10 mouse cellular contexts compared by ENCODE assay signal in genomic region chr4:116134990-116135389, GRCm38 (mm10). TPM values are rescaled to one million over a fixed set of nuclear protein-coding genes. Genes with fewer than 3 reads are reported as not detected.
A peak's percentile ranks its signal among the peaks of the same experiment; 100 is the strongest.
DNase-seq lines count a peak whose midpoint lies in the region; ATAC-seq lines count a peak whose summit lies in the region.
"Had no signal": no experiment of that assay in that cellular context is flagged by ENCODE, and none has a peak within 500 bp of the region (broad histone marks: within the 10 kb centered on the region; RNA-seq: fewer than 3 reads in every experiment).

No protein-coding gene starts in this region.

- no peak overlapping the region for H3K27ac ChIP-seq in embryonic facial prominence, embryonic 11.5 days (replicated peaks; ENCODE audit: low read depth, low read length)
- H3K27ac ChIP-seq in embryonic facial prominence, embryonic 10.5 days (replicated peaks), result no peak overlapping the region
- H3K27ac ChIP-seq in midbrain, embryonic 11.5 days (ENCODE audit: low read depth, low read length), result no peak overlapping the region
- no peak overlapping the region for H3K27ac ChIP-seq in midbrain, embryonic 10.5 days (replicated peaks)
- H3K27ac ChIP-seq in hindbrain, embryonic 16.5 days (ENCODE audit: low read depth, low read length), result no peak overlapping the region
- H3K27ac ChIP-seq: liver, embryonic 13.5 days; stomach, embryonic 15.5 days had no signal

- no peak overlapping the region for H3K4me3 ChIP-seq in embryonic facial prominence, embryonic 11.5 days (ENCODE audit: low read depth, low read length)
- no peak overlapping the region for H3K4me3 ChIP-seq in embryonic facial prominence, embryonic 10.5 days
- H3K4me3 ChIP-seq in midbrain, embryonic 11.5 days (ENCODE audit: low read depth, low read length), result no peak overlapping the region
- H3K4me3 ChIP-seq in midbrain, embryonic 10.5 days, result no peak overlapping the region
- H3K4me3 ChIP-seq in hindbrain, embryonic 16.5 days (ENCODE audit: low read length), result no peak overlapping the region
- H3K4me3 ChIP-seq: liver, embryonic 13.5 days; stomach, embryonic 15.5 days had no signal

- ATAC-seq in embryonic facial prominence, embryonic 11.5 days (replicated peaks; ENCODE audit: insufficient number of reproducible peaks, low FRiP score, low TSS enrichment, low read depth), result no peak
- 0 out of 2 replicates have a peak, but pooled peaks have one; percentile 30 for ATAC-seq in midbrain, embryonic 11.5 days (ENCODE audit: low FRiP score)
- peak; percentile 50; the same call in 1 of the 2 replicates for ATAC-seq in hindbrain, embryonic 16.5 days

- 45% methylated on average over 2 of the region's 2 CpGs for WGBS in embryonic facial prominence, embryonic 11.5 days
- 52% methylated on average over 2 of the region's 2 CpGs for WGBS in embryonic facial prominence, embryonic 10.5 days
- 40% methylated on average over 2 of the region's 2 CpGs for WGBS in midbrain, embryonic 11.5 days
- 66% methylated on average over 2 of the region's 2 CpGs for WGBS in midbrain, embryonic 10.5 days
- 35% methylated on average over 2 of the region's 2 CpGs for WGBS in hindbrain, embryonic 16.5 days

- H3K9ac ChIP-seq in embryonic facial prominence, embryonic 11.5 days (replicated peaks; ENCODE audit: low read length), result no peak overlapping the region
- H3K9ac ChIP-seq in midbrain, embryonic 11.5 days (ENCODE audit: low read length), result no peak overlapping the region
- H3K9ac ChIP-seq in hindbrain, embryonic 16.5 days (ENCODE audit: low read depth, low read length), result no peak overlapping the region; the same call in 1 of the 2 replicates
- H3K9ac ChIP-seq: liver, embryonic 13.5 days; stomach, embryonic 15.5 days had no signal

- no peaks in the 10 kb centered on the region for H3K36me3 ChIP-seq in embryonic facial prominence, embryonic 11.5 days (replicated peaks; ENCODE audit: control insufficient read depth, insufficient read depth, low read depth, low read length)
- H3K36me3 ChIP-seq in embryonic facial prominence, embryonic 10.5 days (replicated peaks), result peaks cover 16% of the 10 kb centered on the region
- H3K36me3 ChIP-seq in midbrain, embryonic 11.5 days (ENCODE audit: control insufficient read depth, insufficient read depth, low read length), result no peaks in the 10 kb centered on the region
- H3K36me3 ChIP-seq in midbrain, embryonic 10.5 days, result peaks cover 14% of the 10 kb centered on the region; the same call in 1 of the 2 replicates
- no peaks in the 10 kb centered on the region for H3K36me3 ChIP-seq in hindbrain, embryonic 16.5 days (ENCODE audit: control insufficient read depth, insufficient read depth, low read length)
- H3K36me3 ChIP-seq: liver, embryonic 13.5 days had no signal

- peak; percentile 75 for DNase-seq in embryonic facial prominence, embryonic 11.5 days (ENCODE audit: low spot score)
- DNase-seq in embryonic facial prominence, embryonic 10.5 days (ENCODE audit: low spot score), result no peak
- DNase-seq in midbrain, embryonic 11.5 days (ENCODE audit: low spot score, missing footprints), result peak; percentile 89
- no peak for DNase-seq in midbrain, embryonic 10.5 days (ENCODE audit: low spot score)
- peak; percentile 36 for DNase-seq in retina, postnatal 7 days (ENCODE audit: low read depth, low spot score)
- no peak for DNase-seq in cerebellum, adult 18-20 months
- DNase-seq in adrenal gland, adult 8-10 months, result no peak
- DNase-seq: liver, embryonic 13.5 days had no signal

- H3K9me3 ChIP-seq in embryonic facial prominence, embryonic 11.5 days (replicated peaks; ENCODE audit: control insufficient read depth, low read length), result no peaks in the 10 kb centered on the region
- H3K9me3 ChIP-seq in embryonic facial prominence, embryonic 10.5 days, result no peaks in the 10 kb centered on the region
- no peaks in the 10 kb centered on the region for H3K9me3 ChIP-seq in midbrain, embryonic 11.5 days (ENCODE audit: control insufficient read depth, low read length)
- no peaks in the 10 kb centered on the region for H3K9me3 ChIP-seq in midbrain, embryonic 10.5 days (replicated peaks)
- no peaks in the 10 kb centered on the region for H3K9me3 ChIP-seq in hindbrain, embryonic 16.5 days (ENCODE audit: control insufficient read depth, low read length)
- H3K9me3 ChIP-seq: liver, embryonic 13.5 days; stomach, embryonic 15.5 days had no signal

- no peaks in the 10 kb centered on the region for H3K27me3 ChIP-seq in embryonic facial prominence, embryonic 11.5 days (ENCODE audit: control insufficient read depth, insufficient read depth, low read length)
- no peaks in the 10 kb centered on the region for H3K27me3 ChIP-seq in embryonic facial prominence, embryonic 10.5 days (replicated peaks; ENCODE audit: low read depth, poor library complexity, severe bottlenecking)
- no peaks in the 10 kb centered on the region for H3K27me3 ChIP-seq in midbrain, embryonic 11.5 days (ENCODE audit: control insufficient read depth, insufficient read depth, low read length)
- no peaks in the 10 kb centered on the region for H3K27me3 ChIP-seq in midbrain, embryonic 10.5 days (ENCODE audit: low read depth, poor library complexity, severe bottlenecking)
- H3K27me3 ChIP-seq in hindbrain, embryonic 16.5 days (replicated peaks; ENCODE audit: control insufficient read depth, insufficient read depth, low read length), result no peaks in the 10 kb centered on the region
- H3K27me3 ChIP-seq: stomach, embryonic 15.5 days had no signal

- H3K4me1 ChIP-seq in embryonic facial prominence, embryonic 11.5 days (ENCODE audit: control insufficient read depth, insufficient read depth, low read length), result no peaks in the 10 kb centered on the region
- peaks cover 8% of the 10 kb centered on the region; the same call in 1 of the 2 replicates for H3K4me1 ChIP-seq in embryonic facial prominence, embryonic 10.5 days
- H3K4me1 ChIP-seq in midbrain, embryonic 11.5 days (ENCODE audit: control insufficient read depth, insufficient read depth, low read length), result peaks cover 4% of the 10 kb centered on the region; the same call in 1 of the 2 replicates
- H3K4me1 ChIP-seq in midbrain, embryonic 10.5 days, result peaks cover 16% of the 10 kb centered on the region
- H3K4me1 ChIP-seq in hindbrain, embryonic 16.5 days (ENCODE audit: control insufficient read depth, insufficient read depth, low read depth, low read length), result no peaks in the 10 kb centered on the region
- H3K4me1 ChIP-seq: liver, embryonic 13.5 days; stomach, embryonic 15.5 days had no signal

- H3K4me2 ChIP-seq in embryonic facial prominence, embryonic 11.5 days (ENCODE audit: low read depth, low read length), result no peak overlapping the region
- no peak overlapping the region for H3K4me2 ChIP-seq in midbrain, embryonic 11.5 days
- no peak overlapping the region for H3K4me2 ChIP-seq in hindbrain, embryonic 16.5 days (ENCODE audit: low read length)
- H3K4me2 ChIP-seq: liver, embryonic 13.5 days; stomach, embryonic 15.5 days had no signal

RNA-seq across cellular contexts. Expression of gene Pomgnt1, which starts 11.3 kb away (rescaled TPM):
- 52.7 and 56.8 TPM in 2 replicates for polyA plus RNA-seq in embryonic facial prominence, embryonic 11.5 days (2014; fragmentation: Nextera tagmentation; extraction: Ambion mirVana)
- polyA plus RNA-seq in embryonic facial prominence, embryonic 10.5 days (2016; fragmentation: Nextera tagmentation; extraction: Ambion mirVana), result 57.6 and 61.4 TPM in 2 replicates
- 46.6 and 48.4 TPM in 2 replicates for polyA plus RNA-seq in midbrain, embryonic 11.5 days (2014; fragmentation: Nextera tagmentation; extraction: Ambion mirVana)
- polyA plus RNA-seq in midbrain, embryonic 10.5 days (2016; fragmentation: Nextera tagmentation; extraction: Ambion mirVana), result 55.9 TPM in 2 replicates
- 68.2 and 72.1 TPM in 2 replicates for polyA plus RNA-seq in hindbrain, embryonic 16.5 days (2015; fragmentation: Nextera tagmentation; extraction: Ambion mirVana)
- total RNA-seq in adrenal gland, adult 8-10 months (2022), result 10 to 100 TPM; 58.5 to 69.6 (median 62.9) TPM

RNA-seq across cellular contexts. Expression of gene Rad54l, which starts 11.5 kb away (rescaled TPM):
- 57.6 and 60.1 TPM in 2 replicates for polyA plus RNA-seq in embryonic facial prominence, embryonic 11.5 days (2014; fragmentation: Nextera tagmentation; extraction: Ambion mirVana)
- polyA plus RNA-seq in embryonic facial prominence, embryonic 10.5 days (2016; fragmentation: Nextera tagmentation; extraction: Ambion mirVana), result 77.2 and 81.1 TPM in 2 replicates
- 55.8 and 61.0 TPM in 2 replicates for polyA plus RNA-seq in midbrain, embryonic 11.5 days (2014; fragmentation: Nextera tagmentation; extraction: Ambion mirVana)
- 77.4 and 80.9 TPM in 2 replicates for polyA plus RNA-seq in midbrain, embryonic 10.5 days (2016; fragmentation: Nextera tagmentation; extraction: Ambion mirVana)
- polyA plus RNA-seq in hindbrain, embryonic 16.5 days (2015; fragmentation: Nextera tagmentation; extraction: Ambion mirVana), result 7.6 and 9.1 TPM in 2 replicates
- total RNA-seq in adrenal gland, adult 8-10 months (2022), result 1 to 10 TPM; 1.0 to 1.4 (median 1.2) TPM

RNA-seq across cellular contexts. Expression of gene Lurap1, which starts 16.1 kb away (rescaled TPM):
- polyA plus RNA-seq in embryonic facial prominence, embryonic 11.5 days (2014; fragmentation: Nextera tagmentation; extraction: Ambion mirVana), result 1.6 and 2.1 TPM in 2 replicates
- polyA plus RNA-seq in embryonic facial prominence, embryonic 10.5 days (2016; fragmentation: Nextera tagmentation; extraction: Ambion mirVana), result 1.7 and 2.2 TPM in 2 replicates
- polyA plus RNA-seq in midbrain, embryonic 11.5 days (2014; fragmentation: Nextera tagmentation; extraction: Ambion mirVana), result 1.5 and 1.8 TPM in 2 replicates
- polyA plus RNA-seq in midbrain, embryonic 10.5 days (2016; fragmentation: Nextera tagmentation; extraction: Ambion mirVana), result 2.2 and 2.7 TPM in 2 replicates
- polyA plus RNA-seq in hindbrain, embryonic 16.5 days (2015; fragmentation: Nextera tagmentation; extraction: Ambion mirVana), result 3.3 and 3.7 TPM in 2 replicates
- 10 to 100 TPM in 3 of 4 experiments, 1 to 10 TPM in 1; 8.3 to 14.0 (median 12.1) TPM for total RNA-seq in adrenal gland, adult 8-10 months (2022)

RNA-seq across cellular contexts. Expression of gene Tspan1, which starts 32.4 kb away (rescaled TPM):
- 0.24 TPM in 1 of 2 replicates, not detected in the other for polyA plus RNA-seq in embryonic facial prominence, embryonic 11.5 days (2014; fragmentation: Nextera tagmentation; extraction: Ambion mirVana)
- 0.11 and 0.24 TPM in 2 replicates for polyA plus RNA-seq in embryonic facial prominence, embryonic 10.5 days (2016; fragmentation: Nextera tagmentation; extraction: Ambion mirVana)
- polyA plus RNA-seq in midbrain, embryonic 11.5 days (2014; fragmentation: Nextera tagmentation; extraction: Ambion mirVana), result not detected in 2 replicates
- polyA plus RNA-seq in midbrain, embryonic 10.5 days (2016; fragmentation: Nextera tagmentation; extraction: Ambion mirVana), result 0.06 TPM in 1 of 2 replicates, not detected in the other
- polyA plus RNA-seq in hindbrain, embryonic 16.5 days (2015; fragmentation: Nextera tagmentation; extraction: Ambion mirVana), result 0.11 and 0.63 TPM in 2 replicates
- not detected for total RNA-seq in adrenal gland, adult 8-10 months (2022)
- polyA plus RNA-seq: liver, embryonic 13.5 days had no signal

RNA-seq across cellular contexts. Expression of gene 1700042G07Rik, which starts 38.2 kb away (rescaled TPM):
- polyA plus RNA-seq in embryonic facial prominence, embryonic 11.5 days (2014; fragmentation: Nextera tagmentation; extraction: Ambion mirVana), result not detected in 2 replicates
- not detected in 2 replicates for polyA plus RNA-seq in embryonic facial prominence, embryonic 10.5 days (2016; fragmentation: Nextera tagmentation; extraction: Ambion mirVana)
- not detected in 2 replicates for polyA plus RNA-seq in midbrain, embryonic 11.5 days (2014; fragmentation: Nextera tagmentation; extraction: Ambion mirVana)
- not detected in 2 replicates for polyA plus RNA-seq in midbrain, embryonic 10.5 days (2016; fragmentation: Nextera tagmentation; extraction: Ambion mirVana)
- not detected in 2 replicates for polyA plus RNA-seq in hindbrain, embryonic 16.5 days (2015; fragmentation: Nextera tagmentation; extraction: Ambion mirVana)
- not detected for total RNA-seq in adrenal gland, adult 8-10 months (2022)
- polyA plus RNA-seq: liver, embryonic 13.5 days; stomach, embryonic 15.5 days had no signal

Comparison
In these comparisons a context has a peak if more than half of its experiments do, and no peak if none do; other contexts are left out.
1. DNase-seq: peak in embryonic facial prominence, embryonic 11.5 days (single experiment), midbrain, embryonic 11.5 days (single experiment) and retina, postnatal 7 days (single experiment); none in embryonic facial prominence, embryonic 10.5 days (single experiment), midbrain, embryonic 10.5 days (single experiment), cerebellum, adult 18-20 months (0 of 2) and adrenal gland, adult 8-10 months (single experiment).